Mouse (Mus musculus) adrenal gland, postnatal 25 days (tissue): ENCODE measurements around the gene Mms19. TPM values are rescaled to one million over a fixed set of nuclear protein-coding genes. Genes with fewer than 3 reads are reported as not detected.

Experiments
- DNase-seq: peaks from one replicate; pipeline ENCODE4 v3.0.0; 2021; ENCODE audit warnings: mixed read lengths
- total RNA-seq: library from RNA; stranded (reverse); gene quantifications from 2 replicates; pipeline ENCODE4 v1.2.3, GENCODE M21; 2021

Gene Mms19
- total RNA-seq, 1 experiment from 2014 or later, result 31.0 TPM

DNA sequence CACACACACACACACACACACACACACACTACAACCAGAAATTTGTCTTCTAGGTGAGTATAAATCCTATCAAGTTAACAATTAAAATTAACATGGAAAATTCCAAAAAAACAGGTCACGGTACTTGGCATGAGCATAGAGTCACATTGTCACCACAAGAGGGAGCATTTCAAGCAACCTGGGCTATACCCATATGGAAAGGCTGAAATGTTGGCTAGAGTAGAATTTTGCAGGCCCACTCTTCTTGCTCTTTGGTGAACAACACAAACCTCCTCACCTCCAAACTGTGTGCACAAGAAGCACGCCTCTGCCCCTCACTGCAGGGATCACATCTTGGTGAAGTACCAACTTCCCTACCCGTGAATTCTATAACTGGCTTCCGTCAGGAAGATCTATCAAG lies 82.1 kb downstream of the Mms19 start:
- DNase-seq, result no peak

DNA sequence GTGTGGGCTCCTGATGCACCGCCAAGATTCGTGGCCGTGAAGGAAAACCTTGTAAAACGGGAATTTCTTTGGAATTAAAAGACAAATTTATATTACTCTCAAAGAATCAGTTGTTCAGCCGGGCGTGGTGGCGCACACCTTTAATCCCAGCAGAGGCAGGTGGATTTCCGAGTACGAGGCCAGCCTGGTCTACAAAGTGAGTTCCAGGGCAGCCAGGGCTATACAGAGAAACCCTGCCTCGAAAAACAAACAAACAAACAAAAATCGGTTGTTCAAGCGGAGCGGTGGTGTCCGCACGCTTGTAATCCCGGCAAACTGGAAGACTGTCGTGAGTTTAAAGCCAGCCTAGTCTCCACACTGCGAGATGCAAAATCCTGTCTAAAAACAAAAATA lies 84.6 kb downstream of the Mms19 start:
- DNase-seq, result no peak

DNA sequence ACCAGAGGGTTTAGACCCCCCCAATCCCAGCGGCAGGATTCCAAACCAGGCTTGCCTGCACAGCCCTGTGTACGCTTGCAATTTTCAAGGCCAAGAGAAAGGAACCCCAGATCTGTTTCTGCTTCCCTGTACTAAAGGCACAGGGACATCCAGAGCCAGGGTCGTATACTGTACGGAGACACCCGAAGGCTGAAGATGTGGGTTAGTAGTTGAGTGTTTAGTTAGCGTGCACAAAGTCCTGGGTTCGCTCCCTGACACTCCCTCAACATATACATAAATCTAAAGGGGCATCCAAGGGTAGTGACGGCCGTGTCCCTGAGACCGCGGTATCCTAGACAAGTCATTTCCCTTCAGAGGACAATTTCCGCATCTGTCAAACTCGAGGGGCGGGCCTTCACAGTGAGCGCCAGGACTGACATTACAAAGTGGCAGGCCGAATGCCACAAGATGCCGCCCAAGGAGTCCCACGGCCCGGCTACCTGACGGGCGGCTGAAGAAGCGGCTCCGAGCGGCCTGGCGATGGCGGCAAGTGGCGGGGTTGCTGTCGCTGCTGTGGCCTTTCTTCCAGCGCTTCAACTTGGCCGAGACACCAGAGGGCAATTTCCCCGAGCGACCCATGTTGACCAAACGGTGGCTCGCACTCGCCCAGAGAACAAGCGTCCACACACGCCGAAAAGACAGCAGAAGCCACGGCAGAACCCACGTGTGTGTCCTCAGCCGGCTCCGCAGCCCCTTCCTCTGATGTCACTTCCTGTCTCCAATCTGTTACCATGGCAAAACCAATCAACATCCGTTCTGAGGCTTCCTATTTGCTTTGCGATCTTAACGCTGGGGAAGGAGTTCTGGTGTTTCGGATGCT lies 85.3 kb downstream of the Mms19 start, which contains the start of gene Rrp12:
TSS of gene Rrp12 (minus strand) at position 714 of the 859 bp plus-strand sequence.
- DNase-seq, result peak; percentile 63

DNA sequence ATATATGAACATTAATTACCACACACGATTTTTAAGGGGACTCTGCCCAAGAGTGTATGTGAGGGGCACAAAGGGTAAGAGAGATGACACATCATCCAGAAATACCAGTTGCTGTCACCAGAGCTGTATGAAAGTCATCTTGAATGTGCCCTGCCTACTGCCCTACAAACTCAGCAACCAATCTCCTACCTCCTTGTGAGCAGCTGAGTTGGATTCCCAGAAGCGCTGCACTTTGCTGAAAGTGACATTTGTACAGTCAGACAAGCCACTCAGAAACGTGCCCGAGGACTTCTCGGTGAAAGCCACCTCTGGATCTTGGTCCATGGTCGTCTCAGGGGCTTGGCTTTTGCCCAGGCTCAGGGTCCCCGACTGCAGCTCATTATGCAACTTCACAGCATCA lies 86.0 kb downstream of the Mms19 start:
- no peak for DNase-seq

Other genes with a start within 250 kb of the Mms19 start
- 8.5 and 11.1 TPM in 2 replicates for gene Slit1, start 237.5 kb downstream of the Mms19 start, total RNA-seq
- 5.6 and 6.1 TPM in 2 replicates for gene Arhgap19, start 179.1 kb downstream of the Mms19 start, total RNA-seq
- 7.7 and 11.1 TPM in 2 replicates for gene Frat1, start 151.2 kb downstream of the Mms19 start, total RNA-seq
- 4.0 and 6.6 TPM in 2 replicates for gene Frat2, start 133.0 kb downstream of the Mms19 start, total RNA-seq
- gene Rrp12, start 85.0 kb downstream of the Mms19 start, total RNA-seq, result 12.3 and 16.9 TPM in 2 replicates
- 708 and 730 TPM in 2 replicates for gene Pgam1, start 69.2 kb downstream of the Mms19 start, total RNA-seq
- 24.0 and 30.3 TPM in 2 replicates for gene Exosc1, start 47.7 kb downstream of the Mms19 start, total RNA-seq
- 36.0 and 39.8 TPM in 2 replicates for gene Zdhhc16, start 47.7 kb downstream of the Mms19 start, total RNA-seq
- 15.2 and 18.2 TPM in 2 replicates for gene Ubtd1, start 606 bp upstream of the Mms19 start, total RNA-seq
- 0.46 TPM in 1 of 2 replicates, not detected in the other for gene Ankrd2, start 54.8 kb upstream of the Mms19 start, total RNA-seq
- 4.5 and 5.2 TPM in 2 replicates for gene Hoga1, start 64.5 kb upstream of the Mms19 start, total RNA-seq
- gene 4933411K16Rik, start 71.1 kb upstream of the Mms19 start, total RNA-seq, result 0.67 and 1.1 TPM in 2 replicates
- 6.6 and 10.1 TPM in 2 replicates for gene Morn4, start 105.2 kb upstream of the Mms19 start, total RNA-seq
- 58.2 and 62.4 TPM in 2 replicates for gene Pi4k2a, start 109.3 kb upstream of the Mms19 start, total RNA-seq
- 74.4 and 98.1 TPM in 2 replicates for gene Avpi1, start 147.9 kb upstream of the Mms19 start, total RNA-seq
- gene Marveld1, start 166.2 kb upstream of the Mms19 start, total RNA-seq, result 40.4 and 45.0 TPM in 2 replicates
- 51.8 and 73.5 TPM in 2 replicates for gene Zfyve27, start 182.8 kb upstream of the Mms19 start, total RNA-seq
- gene Sfrp5, start 221.1 kb upstream of the Mms19 start, total RNA-seq, result 1.1 and 1.8 TPM in 2 replicates